Mouse (Mus musculus): ENCODE measurements around the gene Lmbr1.
"Not testable (repeated sequence)": the region's sequence is repeated elsewhere in the genome, so short reads cannot be mapped to it uniquely, and the experiment has no call there.

The Lmbr1 gene

DNA sequence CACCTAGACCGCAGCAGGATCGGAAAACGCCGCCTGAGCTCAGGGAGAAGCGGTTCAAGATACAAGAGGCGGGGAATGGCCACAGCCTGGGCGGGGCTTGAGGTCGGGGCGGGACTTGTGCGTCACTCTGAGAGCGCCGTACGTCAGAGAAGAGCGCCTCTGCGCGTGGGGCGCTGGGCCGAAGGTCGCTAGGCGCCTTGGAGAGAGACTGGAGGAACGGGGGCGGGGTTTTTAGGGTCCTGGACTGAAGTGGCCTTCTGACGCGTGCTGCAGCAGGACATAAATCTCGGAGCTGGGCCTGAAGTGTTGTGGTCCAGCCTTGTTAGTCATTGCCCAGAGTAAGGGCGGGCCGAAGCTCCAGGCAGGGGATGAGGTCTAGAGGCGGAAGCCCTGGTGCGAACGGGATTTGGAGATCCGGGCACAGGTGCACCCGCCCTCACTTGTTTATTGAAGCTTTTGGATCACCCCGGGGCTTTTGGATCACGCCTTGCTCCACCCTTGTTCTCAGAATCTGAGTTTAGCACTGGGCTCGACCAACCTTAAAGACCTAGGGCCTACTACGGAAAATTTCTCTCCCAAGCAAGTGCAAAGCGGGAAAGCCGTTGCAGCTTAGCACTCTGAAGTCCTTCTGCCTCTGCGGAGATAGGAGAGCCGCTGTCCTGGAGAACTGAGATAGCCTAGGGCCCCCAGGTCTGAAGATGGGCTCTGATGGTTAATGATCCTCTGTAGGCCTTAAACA is at the start of gene Lmbr1:
TSS of gene Lmbr1 (minus strand) at position 93 of the 739 bp plus-strand sequence.
- DNase-seq (ENCODE audit: low spot score in 2 of 2), result peak; percentile 92 to 95

DNA sequence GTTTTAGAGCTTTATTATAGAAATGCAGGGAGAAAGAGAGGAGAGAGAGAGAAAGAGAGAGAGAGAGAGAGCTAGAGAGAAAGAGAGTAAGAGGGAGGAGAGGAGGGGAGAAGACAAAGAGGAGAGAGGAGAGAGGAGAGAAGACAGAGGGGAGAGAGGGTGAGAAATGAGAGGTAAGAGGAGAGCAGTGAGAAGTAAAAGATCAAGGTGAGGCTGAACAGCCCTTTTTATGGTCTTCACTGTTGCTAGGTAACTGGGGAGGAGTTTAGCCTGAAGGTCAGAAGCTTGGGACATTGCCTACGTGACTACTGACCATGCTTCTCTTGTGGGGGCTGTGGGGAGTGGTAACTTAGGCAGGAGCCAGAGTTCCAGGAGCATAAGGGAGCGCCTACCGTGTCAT is 45.1 kb upstream of the Lmbr1 start:
- DNase-seq (ENCODE audit: low spot score in 2 of 2), result not testable (repeated sequence)

DNA sequence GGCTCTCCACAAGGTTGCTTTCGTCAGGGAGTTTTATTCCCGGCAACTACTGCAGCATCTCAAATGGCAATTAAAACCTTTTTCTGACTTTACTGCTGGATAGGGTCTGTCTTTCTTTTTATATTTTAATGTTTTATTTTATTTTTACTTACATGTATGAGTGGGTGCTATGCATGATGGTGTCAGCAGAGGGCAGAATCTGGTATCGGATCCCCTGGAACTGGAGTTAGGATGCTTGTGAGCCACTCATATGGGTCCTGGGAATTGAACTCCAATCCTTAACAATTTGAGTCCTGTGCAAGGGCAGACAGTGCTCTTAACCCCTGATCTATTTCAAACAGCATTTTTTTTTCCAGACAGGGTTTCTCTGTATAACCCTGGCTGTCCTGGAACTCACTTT is 34.9 kb upstream of the Lmbr1 start:
- DNase-seq (ENCODE audit: low spot score in 2 of 2), result no peak

DNA sequence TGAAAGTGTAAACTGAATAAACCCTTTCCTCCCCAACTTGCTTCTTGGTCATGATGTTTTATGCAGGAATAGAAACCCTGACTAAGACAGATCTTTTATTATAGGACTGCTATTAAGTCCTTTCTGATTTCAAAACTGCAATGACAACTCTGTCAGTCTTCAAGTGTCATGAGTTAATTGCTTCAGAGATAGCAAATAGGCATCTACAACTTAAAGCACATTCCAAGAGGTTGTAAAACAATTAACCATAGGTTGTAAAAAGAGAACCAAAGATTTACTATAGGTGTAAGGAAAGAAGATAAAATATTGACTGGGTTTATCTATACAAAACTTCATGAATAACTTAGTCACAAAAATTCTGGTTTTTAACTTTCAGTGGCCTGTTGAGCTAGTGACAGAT is 32.7 kb upstream of the Lmbr1 start:
- DNase-seq (ENCODE audit: low spot score in 2 of 2), result no peak

DNA sequence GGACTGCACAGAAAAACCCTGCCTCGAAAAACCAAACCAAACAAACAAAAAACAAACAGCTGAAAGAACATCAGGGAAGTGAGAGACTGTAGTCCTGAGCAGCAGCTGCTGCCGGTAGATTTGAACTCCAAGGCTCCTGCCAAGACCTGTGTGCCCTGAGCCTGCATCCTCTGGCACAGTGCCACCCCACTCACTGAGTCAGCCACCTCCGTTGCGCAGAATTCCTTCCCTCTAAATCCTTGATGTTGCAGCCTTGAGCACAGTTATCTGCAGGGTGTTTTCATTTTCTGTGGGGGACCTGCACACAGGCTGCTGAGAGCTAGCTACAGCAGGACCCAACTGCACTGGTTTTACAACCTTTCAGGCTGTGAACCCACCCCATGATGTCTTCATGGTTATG is 20.2 kb upstream of the Lmbr1 start:
- DNase-seq (ENCODE audit: low spot score in 2 of 2), result no peak

DNA sequence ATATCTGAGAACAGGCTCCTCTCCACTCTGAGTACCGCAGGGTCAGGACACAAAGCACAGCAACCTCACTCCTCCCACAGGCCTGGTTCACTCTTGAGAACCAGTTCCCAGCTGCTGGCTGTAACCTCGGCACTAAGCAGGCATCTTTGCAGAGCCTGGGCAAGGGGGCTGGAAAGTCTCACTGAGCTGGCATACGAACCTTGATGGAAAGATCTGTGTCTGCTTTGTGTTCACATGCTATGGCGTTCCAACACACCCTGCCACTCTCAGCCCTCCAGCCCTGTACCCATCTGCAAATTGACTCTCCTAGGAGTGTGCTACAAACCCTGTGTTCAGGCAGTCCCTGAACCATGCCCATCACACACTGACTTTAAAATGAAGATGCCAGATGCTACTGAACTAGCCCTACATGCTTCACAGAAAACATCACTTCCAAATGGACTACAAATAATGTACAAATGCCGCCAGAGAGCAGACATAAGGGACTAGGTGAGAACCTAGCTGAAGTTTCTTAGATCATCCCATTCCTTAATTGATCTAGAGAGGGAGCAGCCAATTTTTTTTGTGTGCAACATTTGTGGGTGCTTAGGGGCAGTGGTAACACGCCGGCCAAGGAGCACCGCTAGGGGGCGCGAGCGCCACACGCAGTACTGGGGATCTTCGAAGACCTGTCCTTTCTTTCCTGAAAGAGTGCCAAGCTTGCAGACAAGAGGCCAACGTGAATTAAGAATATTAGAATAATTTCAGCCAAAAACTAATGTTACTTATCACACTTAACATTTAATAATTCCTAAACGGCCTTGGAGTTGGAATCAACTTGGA is 11.0 kb upstream of the Lmbr1 start:
- peak; percentile 76 to 81 for DNase-seq (ENCODE audit: low spot score in 2 of 2)

DNA sequence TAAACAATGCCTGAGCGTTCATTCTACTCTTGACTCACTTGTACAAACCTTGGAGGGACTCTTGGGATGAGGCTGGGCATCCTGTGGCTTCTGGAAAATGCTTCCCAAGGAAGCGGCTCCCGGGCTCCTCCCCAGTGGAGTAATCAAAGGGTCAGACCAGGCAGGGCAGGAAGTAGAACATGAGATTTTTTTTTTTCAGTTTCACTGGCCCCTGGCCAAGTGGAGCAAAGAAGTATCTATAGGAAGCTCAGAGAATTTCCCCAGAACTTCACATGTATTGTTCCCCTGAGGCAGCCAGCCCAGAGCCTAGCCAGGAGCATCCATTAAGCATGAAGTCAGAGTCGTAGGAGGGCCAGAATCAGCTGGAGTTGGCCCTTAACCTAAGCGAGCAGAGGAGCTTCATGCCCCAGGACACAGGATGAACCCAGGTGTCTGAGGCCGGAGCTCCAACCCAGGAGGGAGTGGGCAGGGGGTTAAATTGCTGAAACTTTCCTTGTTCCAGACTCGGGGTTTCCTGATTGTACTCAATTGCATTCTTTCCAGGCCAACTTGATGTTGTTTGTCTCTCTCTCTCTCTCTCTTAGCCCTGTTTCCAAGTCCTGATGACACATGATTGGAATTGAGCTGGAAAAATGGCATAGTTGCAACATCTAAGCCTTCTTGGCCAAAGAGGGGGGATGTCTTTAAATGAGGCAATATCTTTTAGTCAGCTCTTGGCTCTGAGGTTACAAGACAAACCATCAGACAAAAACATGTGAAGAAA is 10.2 kb upstream of the Lmbr1 start:
- no peak for DNase-seq (ENCODE audit: low spot score in 2 of 2)

DNA sequence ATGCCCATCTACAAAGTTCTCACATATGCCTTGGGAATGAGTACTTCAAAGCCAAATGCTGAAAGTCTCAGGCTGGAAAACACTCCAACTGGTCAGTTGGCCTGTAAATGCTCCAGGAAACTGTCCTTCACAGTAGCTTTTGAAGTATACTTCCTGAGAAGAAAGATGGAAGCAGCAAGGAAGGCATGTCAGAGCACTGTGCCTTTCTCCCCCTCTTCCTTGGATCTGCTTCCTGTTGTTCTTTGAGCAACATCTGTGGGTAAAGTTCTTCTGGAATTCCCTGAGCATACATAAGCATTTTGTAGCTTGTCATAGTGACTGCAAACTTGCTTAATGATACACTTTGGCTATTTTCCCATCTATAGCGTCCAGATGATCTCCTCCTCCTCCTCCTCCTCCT is 9.4 kb upstream of the Lmbr1 start:
- DNase-seq (ENCODE audit: low spot score in 2 of 2), result no peak

DNA sequence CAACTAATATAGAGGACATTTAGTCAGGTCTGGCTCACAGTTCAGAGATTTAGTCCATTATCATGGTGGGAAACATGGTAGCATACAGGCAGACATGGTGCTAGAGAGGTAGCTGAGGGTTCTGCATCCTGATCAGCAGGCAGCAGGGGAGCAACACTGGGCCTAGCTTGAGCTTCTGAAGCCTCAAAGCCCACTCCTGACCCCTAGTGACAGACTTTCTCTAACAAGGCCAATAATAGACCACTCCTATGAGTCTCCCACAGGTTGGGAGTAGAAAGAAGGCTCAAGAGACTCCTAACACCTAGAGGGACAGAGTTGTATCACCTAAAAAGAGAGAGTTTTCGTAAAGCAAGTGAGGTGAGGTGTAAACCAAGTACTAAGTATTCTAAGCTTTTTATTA is 4.6 kb upstream of the Lmbr1 start:
- no peak for DNase-seq (ENCODE audit: low spot score in 2 of 2)

DNA sequence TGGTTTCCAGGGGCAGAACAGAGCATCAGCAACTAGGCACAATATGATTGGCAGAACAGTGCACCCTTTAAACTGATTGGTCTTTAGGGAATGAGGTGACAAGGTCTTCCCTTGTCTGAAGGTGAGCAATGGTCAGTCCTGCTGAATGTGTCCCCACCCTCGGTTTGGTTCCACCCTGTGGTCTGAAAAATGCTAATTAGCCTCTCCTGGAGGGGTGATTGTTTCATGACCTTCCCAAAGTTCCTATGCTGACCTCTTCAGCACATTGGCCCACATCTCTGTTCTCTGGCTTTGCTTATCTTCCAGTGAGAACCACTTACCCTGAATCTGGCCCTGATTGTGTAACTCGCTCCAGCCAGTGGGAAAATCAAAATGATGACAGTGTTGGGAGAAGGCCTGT is 1.9 kb upstream of the Lmbr1 start:
- DNase-seq (ENCODE audit: low spot score in 2 of 2), result no peak

DNA sequence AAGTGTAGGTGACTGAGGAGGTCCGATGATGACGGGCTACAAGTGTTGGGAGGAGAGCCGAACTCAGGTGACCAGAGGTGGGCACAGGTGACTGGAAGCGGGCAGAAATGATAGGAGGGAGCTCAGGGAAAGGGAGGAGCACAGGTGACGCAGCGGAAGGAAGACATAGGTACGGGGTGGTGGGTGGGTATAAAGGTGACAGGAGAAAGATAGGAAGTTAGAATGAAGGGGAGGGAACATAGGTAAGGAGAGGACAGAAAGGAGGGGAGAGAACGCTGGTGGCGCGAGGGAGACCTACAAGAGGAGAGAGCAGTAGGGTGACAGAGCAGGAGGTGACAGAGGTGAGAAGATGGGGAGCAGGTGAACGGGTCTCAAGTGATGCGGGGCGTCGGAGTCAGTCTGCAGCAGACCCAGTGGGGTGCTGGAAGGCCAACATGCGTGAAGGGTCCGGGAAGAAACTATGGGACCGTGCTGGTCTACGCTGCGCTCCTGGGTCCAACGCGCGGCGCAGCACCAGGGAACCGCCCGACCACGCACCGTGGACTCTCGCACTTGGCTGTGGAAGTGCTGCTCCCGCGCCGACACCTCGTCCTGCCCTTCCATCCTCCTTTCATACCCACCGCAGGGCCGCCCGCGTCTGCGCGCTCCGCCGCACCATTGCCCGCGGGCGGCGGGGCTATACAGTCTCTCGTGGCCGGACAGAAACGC is 446 bp downstream of the Lmbr1 start:
- peak; percentile 23 to 41 for DNase-seq (ENCODE audit: low spot score in 2 of 2)

DNA sequence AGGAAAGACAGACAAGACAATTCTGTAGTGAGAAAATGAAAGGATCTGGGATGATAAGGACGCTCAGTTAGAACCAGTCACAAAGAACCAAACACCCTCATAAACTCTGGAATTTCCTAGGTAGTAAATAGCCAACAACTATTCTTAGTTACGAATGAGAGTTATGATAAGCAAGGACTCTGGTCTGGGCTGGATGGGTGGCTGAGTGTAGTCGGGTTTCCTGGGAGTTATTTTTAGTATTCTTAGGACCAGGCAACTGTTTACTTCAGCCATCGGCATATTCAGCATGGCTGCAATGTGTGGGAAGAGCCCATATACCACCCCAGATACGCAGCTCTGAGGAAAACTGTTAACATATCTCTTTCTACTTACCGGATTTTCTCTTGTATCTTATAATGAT is 14.7 kb downstream of the Lmbr1 start:
- no peak for DNase-seq (ENCODE audit: low spot score in 2 of 2)

DNA sequence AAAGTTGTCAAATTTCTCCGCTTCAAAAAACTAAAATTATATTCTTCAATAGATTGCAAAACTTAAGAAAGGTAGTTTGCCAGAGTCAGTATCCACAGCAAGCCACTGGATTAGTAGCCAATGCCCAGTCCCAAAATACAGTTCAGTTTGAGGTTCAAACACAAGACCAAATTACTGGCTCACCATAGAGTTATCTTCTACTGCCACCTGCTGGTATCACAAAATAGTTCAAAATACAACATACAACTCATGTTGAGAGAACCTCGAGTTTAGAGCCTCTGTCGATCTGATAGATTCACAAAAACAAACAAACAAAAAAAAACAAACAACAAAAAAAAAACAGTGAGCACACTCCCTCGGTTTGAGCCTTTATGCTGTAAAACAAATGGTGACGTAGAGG is 42.4 kb downstream of the Lmbr1 start:
- DNase-seq (ENCODE audit: low spot score in 2 of 2), result no peak

DNA sequence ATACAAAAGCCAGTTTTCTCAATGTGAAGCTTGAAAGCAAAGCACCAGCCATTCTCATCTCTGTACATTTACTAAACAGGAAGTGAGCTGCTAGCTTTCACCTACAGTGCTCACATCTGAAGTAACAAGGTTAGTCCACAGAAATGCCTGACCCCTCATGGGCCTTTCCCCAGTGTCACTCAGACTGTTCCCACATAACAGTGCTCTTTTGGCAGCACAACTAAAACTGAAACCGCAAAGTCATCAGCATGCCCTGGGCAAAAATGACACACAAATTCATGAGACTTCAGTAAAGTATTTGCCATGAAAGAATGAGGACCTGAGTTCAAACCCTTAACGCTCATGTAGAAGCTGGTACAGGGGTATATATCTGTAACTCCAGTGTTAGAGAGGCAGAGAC is 55.7 kb downstream of the Lmbr1 start:
- DNase-seq (ENCODE audit: low spot score in 2 of 2), result no peak

DNA sequence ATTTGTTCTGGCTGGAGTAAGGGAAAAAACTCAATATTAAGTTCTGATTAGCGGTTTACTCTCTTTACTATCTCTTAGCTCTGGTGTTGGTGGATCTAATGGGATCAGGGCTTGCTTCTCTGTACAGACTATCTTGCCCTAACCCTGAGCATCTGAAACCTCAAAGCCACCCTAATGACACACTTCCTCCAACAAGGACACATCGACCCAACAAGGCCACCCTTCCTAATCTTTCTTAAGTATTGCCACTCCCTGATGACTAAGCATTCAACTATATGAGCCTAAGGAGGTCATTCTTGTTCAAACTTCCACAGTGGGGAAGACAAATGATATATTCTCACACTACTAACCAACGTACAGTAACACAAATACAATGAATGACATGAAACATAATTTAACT is 69.0 kb downstream of the Lmbr1 start:
- no peak for DNase-seq (ENCODE audit: low spot score in 2 of 2)

DNA sequence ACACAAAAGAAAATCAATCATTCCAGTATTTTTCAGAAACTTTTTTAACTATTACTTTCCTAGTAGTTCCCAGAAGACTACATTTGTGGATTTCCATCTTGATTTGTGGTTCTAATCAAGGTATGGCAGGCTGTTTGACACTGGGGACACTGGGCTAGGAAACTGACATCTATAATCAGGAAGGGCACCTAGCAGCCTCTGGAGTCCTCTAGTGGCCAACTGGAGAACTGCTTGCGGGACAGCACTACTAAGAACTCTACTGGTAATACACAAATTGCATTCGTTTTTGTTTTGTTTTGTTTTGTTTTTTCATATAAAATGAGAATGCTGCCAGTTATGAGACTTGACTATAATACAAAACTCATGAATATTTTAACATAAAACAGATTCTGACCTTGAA is 85.0 kb downstream of the Lmbr1 start:
- peak; percentile 70 to 74 for DNase-seq (ENCODE audit: low spot score in 2 of 2)

DNA sequence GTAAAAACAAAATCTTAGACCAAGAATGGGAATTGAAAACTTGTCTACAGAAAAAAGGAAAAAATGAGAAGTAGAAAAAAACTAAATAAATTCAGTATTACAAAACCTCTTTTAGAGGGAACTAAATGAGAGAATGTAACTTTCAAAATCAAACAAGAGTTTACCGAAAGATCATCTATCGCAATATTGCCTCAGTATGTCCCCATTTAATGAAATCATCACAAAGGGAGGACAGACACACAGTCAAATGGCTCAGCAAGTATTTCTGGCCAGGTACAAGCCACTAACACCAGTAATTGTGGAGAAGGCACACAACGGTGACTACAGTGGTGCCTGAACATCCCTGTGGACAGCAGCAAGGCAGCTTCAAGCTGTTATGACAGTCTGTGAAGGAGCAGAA is 88.1 kb downstream of the Lmbr1 start:
- no peak for DNase-seq (ENCODE audit: low spot score in 2 of 2)

DNA sequence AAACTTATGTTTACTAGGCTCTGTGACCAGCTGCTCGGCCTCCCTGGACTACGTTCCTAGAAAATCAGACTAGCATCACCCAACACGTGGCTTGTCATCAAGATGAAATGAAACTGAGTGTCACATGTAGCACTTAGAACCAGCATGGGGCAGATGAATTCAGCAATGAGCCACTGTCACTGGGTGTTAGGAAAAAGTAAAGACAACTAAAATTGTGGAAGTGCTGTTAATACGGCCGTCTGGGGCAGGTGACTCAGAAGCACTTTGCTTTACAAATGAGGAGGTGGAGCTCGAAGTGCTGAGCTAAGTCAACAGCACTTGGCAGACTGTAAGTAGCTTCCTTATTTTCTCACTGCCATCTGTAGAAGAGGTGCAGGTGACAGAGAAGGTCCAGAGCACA is 88.5 kb downstream of the Lmbr1 start:
- DNase-seq (ENCODE audit: low spot score in 2 of 2), result no peak

DNA sequence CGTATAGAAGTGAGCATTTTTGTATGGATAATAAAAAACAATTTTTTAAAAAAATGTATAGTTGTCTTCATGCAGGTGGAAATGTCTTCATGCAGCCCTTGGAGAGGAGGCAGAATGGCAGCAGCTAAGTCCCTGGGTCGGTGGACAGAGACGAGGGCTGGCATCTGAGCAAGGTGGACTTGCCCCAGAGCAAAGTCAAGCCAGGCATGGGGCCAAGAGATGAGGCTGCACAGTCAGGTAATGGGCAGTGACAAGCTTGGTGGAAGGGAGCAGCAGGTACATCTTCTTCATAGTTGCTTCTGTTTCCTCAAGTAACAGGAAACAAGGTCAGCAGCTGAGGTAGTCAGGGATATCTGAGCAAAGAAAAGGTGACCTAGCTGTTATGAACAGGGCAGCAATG is 97.1 kb downstream of the Lmbr1 start:
- no peak for DNase-seq (ENCODE audit: low spot score in 2 of 2)

DNA sequence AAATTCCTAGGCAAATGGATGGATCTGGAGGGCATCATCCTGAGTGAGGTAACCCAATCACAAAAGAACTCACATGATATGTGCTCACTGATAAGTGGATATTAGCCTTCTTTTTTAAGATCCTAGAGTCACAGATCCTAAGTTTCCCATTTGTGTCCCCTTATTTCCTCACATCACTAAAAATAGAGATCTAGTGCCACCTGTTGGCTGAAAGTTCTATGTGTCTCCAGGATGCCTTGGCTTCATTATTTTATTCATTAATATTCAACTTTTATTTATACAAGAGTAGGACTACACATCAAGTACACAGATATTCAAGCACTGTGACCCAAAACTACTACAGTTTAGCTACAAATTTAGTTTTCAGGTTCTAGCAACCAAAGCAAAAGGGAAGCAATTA is 103.4 kb downstream of the Lmbr1 start:
- no peak for DNase-seq (ENCODE audit: low spot score in 2 of 2)

DNA sequence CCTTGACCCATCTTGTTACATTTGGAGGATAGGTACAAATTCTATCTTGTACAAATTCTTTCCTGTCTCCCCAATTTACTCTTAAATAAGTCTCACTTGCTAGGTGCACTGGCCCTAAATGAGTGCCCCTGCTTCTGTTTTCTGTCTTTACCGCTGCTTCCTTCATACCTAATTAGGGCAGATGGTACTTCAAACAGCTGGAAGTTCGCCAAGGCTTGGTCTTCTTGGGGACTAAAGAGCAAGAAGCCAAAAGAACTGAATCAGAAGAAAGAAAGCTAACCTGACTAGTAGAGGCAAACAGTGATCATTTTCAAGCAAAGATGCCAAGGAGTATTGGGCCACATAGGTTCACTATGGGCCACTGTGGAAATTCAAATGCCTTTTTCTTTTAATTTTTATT is 104.8 kb downstream of the Lmbr1 start:
- no peak for DNase-seq (ENCODE audit: low spot score in 2 of 2)

DNA sequence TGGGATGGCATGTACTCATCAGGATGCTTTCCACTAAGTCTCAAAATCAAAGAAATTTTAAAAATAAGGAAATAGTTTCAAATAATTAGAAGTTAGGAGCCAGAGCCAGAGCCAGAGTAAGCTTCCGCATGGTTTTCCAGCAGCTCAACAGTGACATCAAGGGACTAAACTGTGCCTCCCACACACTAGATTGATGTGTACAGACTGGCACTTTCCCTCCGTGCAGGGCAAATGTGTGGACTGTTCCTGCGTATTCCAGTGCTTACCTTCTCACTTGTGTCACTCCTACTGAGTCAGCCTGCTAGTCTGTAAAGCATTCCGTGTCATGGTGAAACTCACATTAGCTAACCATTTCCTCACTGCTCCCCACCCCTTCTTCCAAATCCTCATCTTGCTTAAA is 107.3 kb downstream of the Lmbr1 start:
- DNase-seq (ENCODE audit: low spot score in 2 of 2), result no peak
